Mouse (Mus musculus) liver, embryonic 14.5 days (tissue): ENCODE data around the gene Btbd16. TPM values are rescaled to one million over a fixed set of nuclear protein-coding genes. Genes with fewer than 3 reads are reported as not detected.

Experiments
- ATAC-seq: fragments of 200-750 bp; cut with Nextera tagmentation; 2 replicates; pipeline ENCODE4 v1.8.0; 2017; ENCODE audit warnings: moderate number of reproducible peaks, mild to moderate bottlenecking, moderate library complexity; ENCODE audit not compliant: insufficient read depth
- DNase-seq, 3 experiments: peaks; one replicate each; pipeline ENCODE4 v3.0.0-alpha.2; 2012 to 2013; ENCODE audit warnings: low read depth in 3 of 3, low spot score in 3 of 3
- H3K27ac ChIP-seq: fragments of 300-500 bp; sonication (generic); 2 replicates; pipeline ENCODE4 v1.5.1; 2014; ENCODE audit warnings: moderate library complexity, mild to moderate bottlenecking, control low read depth, inconsistent platforms
- H3K27me3 ChIP-seq: fragments of 300-500 bp; sonication (generic); 2 replicates; pipeline ENCODE4 v1.6.1; 2014; ENCODE audit warnings: mild to moderate bottlenecking, low read length, moderate library complexity; ENCODE audit not compliant: control insufficient read depth, insufficient read depth
- H3K36me3 ChIP-seq: fragments of 300-500 bp; sonication (generic); replicated peaks from 2 replicates; pipeline ENCODE4 v1.6.1; 2014; ENCODE audit warnings: low read depth; ENCODE audit not compliant: control insufficient read depth, insufficient read depth
- H3K4me1 ChIP-seq, 2 experiments: fragments of 200-500 bp in 1 of 2; fragments of 300-500 bp in 1 of 2; sonication (generic) in 1 of 2; replicated peaks; 2 replicates each; pipeline ENCODE4 v1.6.1; 2012 to 2014; ENCODE audit warnings: antibody characterized with exemption in 1 of 2, inconsistent platforms in 1 of 2, low read length in 1 of 2; ENCODE audit not compliant: control insufficient read depth in 2 of 2, insufficient read depth in 2 of 2
- H3K4me2 ChIP-seq: fragments of 300-500 bp; sonication (generic); 2 replicates; pipeline ENCODE4 v1.6.1; 2014; ENCODE audit warnings: low read depth, mild to moderate bottlenecking, control low read depth, moderate library complexity
- H3K4me3 ChIP-seq, 2 experiments: fragments of 200-500 bp in 1 of 2; fragments of 300-500 bp in 1 of 2; sonication (generic) in 1 of 2; 2 replicates each; pipeline ENCODE4 v1.5.1; 2012 to 2014; ENCODE audit warnings: low read depth in 2 of 2, low read length in 2 of 2, mild to moderate bottlenecking in 2 of 2, control low read depth in 1 of 2, inconsistent platforms in 1 of 2, moderate library complexity in 1 of 2; ENCODE audit not compliant: insufficient read depth in 1 of 2
- H3K9ac ChIP-seq: fragments of 300-500 bp; sonication (generic); replicated peaks from 2 replicates; pipeline ENCODE4 v1.6.1; 2014; ENCODE audit warnings: mild to moderate bottlenecking, control low read depth, moderate library complexity
- H3K9me3 ChIP-seq: fragments of 300-500 bp; sonication (generic); 2 replicates; pipeline ENCODE4 v1.6.1; 2016; ENCODE audit warnings: low read length, mixed read lengths; ENCODE audit not compliant: control insufficient read depth
- CTCF ChIP-seq: IDR thresholded peaks from 2 replicates; pipeline ENCODE4 v1.5.1; 2016; ENCODE audit warnings: antibody characterized with exemption, low read depth, control low read depth
- EP300 ChIP-seq: IDR thresholded peaks from 2 replicates; pipeline ENCODE4 v1.6.1; 2016; ENCODE audit warnings: antibody characterized with exemption, low read depth
- WGBS: fragments of 180-500 bp; shearing (Covaris S2); extraction: QIAGEN DNeasy Blood & Tissue Kit; methylation state at CpG from one replicate; pipeline ENCODE4 v1.1.7; 2014; ENCODE audit not compliant: insufficient replicate concordance; 5-methylcytosine and 5-hydroxymethylcytosine counted together
- polyA plus RNA-seq, 2 experiments: library from polyadenylated mRNA; depleted of rRNA in 1 of 2; stranded (reverse) in 1 of 2; unstranded in 1 of 2; fragments of >200 nt; fragmentation: Nextera tagmentation in 1 of 2; extraction: Ambion mirVana in 1 of 2; gene quantifications; 2 replicates each; pipeline versions ENCODE4 v1.2.1 to v1.2.3; 2012 to 2014

Gene Btbd16
- polyA plus RNA-seq, 2 experiments = 0.05 TPM; not detected in 1

DNA sequence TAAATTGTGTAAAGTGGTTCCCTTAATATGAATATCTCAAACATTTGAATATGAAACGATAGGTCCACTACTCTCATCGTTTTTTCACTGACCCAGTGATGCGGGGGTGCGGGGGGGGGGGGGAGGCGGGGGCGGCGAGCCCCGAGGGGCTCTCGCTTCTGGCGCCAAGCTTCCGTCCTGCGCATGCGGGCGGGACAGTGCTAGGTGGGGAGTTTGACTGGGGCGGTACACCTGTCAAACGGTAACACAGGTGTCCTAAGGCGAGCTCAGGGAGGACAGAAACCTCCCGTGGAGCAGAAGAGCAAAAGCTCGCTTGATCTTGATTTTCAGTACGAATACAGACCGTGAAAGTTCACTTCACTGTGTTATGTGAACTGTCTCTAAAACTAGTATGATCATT lies 60.4 kb downstream of the Btbd16 start:
- TF ChIP-seq EP300 (no peak), CTCF (no peak)
- Histone ChIP-seq H3K27me3 (no peaks in the 10 kb centered on the region), H3K4me3 (no peak overlapping the region), H3K27ac (no peak overlapping the region), H3K4me2 (no peak overlapping the region), H3K9me3 (no peaks in the 10 kb centered on the region), H3K36me3 (no peaks in the 10 kb centered on the region), H3K4me1 (peaks cover 0 to 5% of the 10 kb centered on the region in 2 experiments; a peak in 1 of 4 replicates), H3K9ac (no peak overlapping the region)
- 22% methylated on average over 21 of the region's 21 CpGs for WGBS
- ATAC-seq (peak; percentile 100), DNase-seq (peak; percentile 76 to 89 (median 80))

DNA sequence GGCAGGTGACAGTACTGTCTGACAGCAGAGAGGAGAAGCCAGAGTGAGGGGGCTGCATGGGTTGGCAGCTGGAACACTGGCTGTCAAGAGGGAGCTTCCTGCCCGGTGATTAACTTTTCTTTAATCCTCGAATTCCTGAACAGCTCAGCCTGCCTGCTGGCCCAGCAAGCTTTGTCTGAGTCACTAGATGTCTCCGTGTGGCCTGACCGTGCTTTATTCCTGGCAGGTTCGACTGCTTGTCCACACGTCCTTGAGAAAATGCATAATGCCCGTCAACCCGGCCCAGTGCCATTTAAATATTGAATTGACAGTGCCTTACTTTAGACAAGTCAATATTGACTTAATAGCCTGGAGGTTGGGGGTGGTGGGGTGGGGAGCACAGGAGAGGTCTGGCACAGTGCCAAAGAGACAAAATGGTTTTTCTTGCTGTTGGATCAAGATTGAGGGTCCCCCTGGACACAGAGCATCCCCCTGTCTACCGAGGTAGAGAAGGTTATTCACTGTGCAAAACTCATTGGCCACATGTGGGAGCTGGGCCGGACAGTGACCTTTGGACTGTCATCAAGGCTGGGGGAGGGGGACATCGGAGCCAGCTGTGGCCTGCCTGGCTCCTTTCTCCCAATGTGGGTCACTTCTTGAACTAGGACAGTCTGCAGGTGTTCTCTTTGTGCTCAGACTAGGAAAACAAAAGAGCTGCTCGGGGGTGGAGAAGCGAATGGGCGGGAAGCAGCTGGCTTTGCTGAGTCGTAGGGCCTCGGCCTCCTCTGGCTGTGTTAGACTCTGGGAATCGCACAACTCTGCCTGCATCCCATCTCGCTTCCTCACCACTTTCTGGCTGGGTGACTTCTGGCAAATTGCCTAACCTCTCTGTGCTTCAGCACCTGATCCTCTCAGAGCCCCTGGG lies 61.3 kb downstream of the Btbd16 start:
- 38% methylated on average over 18 of the region's 18 CpGs for WGBS
- no peak overlapping the region for H3K9ac ChIP-seq
- no peak for ATAC-seq
- no peaks in the 10 kb centered on the region for H3K9me3 ChIP-seq
- no peak overlapping the region for H3K4me3 ChIP-seq
- peaks cover 0 to 7% of the 10 kb centered on the region in 2 experiments; a peak in 1 of 4 replicates for H3K4me1 ChIP-seq
- H3K27ac ChIP-seq = no peak overlapping the region; the same call in 1 of the 2 replicates
- no peak for TF ChIP-seq EP300
- TF ChIP-seq CTCF = no peak
- no peaks in the 10 kb centered on the region for H3K27me3 ChIP-seq
- no peak overlapping the region for H3K4me2 ChIP-seq
- H3K36me3 ChIP-seq = no peaks in the 10 kb centered on the region
- no peak for DNase-seq

DNA sequence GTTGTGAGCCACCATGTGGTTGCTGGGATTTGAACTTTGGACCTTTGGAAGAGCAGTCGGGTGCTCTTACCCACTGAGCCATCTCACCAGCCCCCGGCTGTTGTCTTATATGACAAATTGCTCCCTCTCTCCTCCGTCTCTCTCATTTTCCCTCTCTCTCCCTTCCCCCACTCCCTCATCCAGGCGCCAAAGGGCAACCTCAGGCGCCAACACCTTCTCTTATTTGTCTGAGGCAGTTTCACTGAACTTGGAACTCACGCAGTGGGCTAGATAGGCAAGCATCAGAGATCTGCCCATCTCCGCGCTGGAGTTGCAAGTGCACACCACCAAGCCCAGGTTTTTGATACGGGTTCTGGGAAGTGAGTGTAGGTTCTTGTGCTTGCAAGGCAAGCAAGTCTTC lies 62.2 kb downstream of the Btbd16 start:
- no peak overlapping the region for H3K9ac ChIP-seq
- 60% methylated on average over 9 of the region's 9 CpGs for WGBS
- H3K36me3 ChIP-seq = no peaks in the 10 kb centered on the region
- no peak overlapping the region for H3K27ac ChIP-seq
- peaks cover 0 to 7% of the 10 kb centered on the region in 2 experiments; a peak in 1 of 4 replicates for H3K4me1 ChIP-seq
- no peak for ATAC-seq
- no peak for TF ChIP-seq EP300
- TF ChIP-seq CTCF = no peak
- no peaks in the 10 kb centered on the region for H3K9me3 ChIP-seq
- no peaks in the 10 kb centered on the region for H3K27me3 ChIP-seq
- no peak overlapping the region for H3K4me2 ChIP-seq
- no peak for DNase-seq
- no peak overlapping the region for H3K4me3 ChIP-seq

GRCm38 (mm10) chr7:130837941-130838657 lies 64.2 kb downstream of the Btbd16 start:
- no peak overlapping the region for H3K9ac ChIP-seq
- H3K27me3 ChIP-seq = no peaks in the 10 kb centered on the region
- WGBS = 61% methylated on average over 12 of the region's 12 CpGs
- H3K27ac ChIP-seq = no peak overlapping the region
- DNase-seq (no peak), ATAC-seq (no peak)
- H3K4me1 ChIP-seq = peaks cover 0 to 7% of the 10 kb centered on the region in 2 experiments; a peak in 1 of 4 replicates
- no peaks in the 10 kb centered on the region for H3K9me3 ChIP-seq
- H3K36me3 ChIP-seq = no peaks in the 10 kb centered on the region
- no peak for TF ChIP-seq CTCF
- TF ChIP-seq EP300 = no peak
- H3K4me3 ChIP-seq = no peak overlapping the region
- no peak overlapping the region for H3K4me2 ChIP-seq

GRCm38 (mm10) chr7:130838658-130839025 lies 64.8 kb downstream of the Btbd16 start:
- H3K9me3 ChIP-seq = no peaks in the 10 kb centered on the region

More at GRCm38 (mm10) chr7:130838658-130839025, 64.8 kb downstream of the Btbd16 start:
- Histone ChIP-seq H3K9ac (no peak overlapping the region), H3K36me3 (no peaks in the 10 kb centered on the region), H3K27ac (no peak overlapping the region), H3K4me3 (no peak overlapping the region), H3K4me1 (peaks cover 0 to 7% of the 10 kb centered on the region in 2 experiments; a peak in 1 of 4 replicates), H3K4me2 (no peak overlapping the region), H3K27me3 (no peaks in the 10 kb centered on the region)
- DNase-seq (no peak), ATAC-seq (no peak)
- no peak for TF ChIP-seq CTCF
- 68% methylated on average over 3 of the region's 3 CpGs for WGBS
